Mouse (Mus musculus) lung, postnatal 25 days (tissue): ENCODE results near the gene Gm49387.
A peak's percentile ranks its signal among the peaks of the same experiment; 100 is the strongest.

Experiments used
- DNase-seq: peaks from one replicate; pipeline ENCODE4 v3.0.0; 2022; ENCODE audit warnings: low spot score

The Gm49387 gene

DNA sequence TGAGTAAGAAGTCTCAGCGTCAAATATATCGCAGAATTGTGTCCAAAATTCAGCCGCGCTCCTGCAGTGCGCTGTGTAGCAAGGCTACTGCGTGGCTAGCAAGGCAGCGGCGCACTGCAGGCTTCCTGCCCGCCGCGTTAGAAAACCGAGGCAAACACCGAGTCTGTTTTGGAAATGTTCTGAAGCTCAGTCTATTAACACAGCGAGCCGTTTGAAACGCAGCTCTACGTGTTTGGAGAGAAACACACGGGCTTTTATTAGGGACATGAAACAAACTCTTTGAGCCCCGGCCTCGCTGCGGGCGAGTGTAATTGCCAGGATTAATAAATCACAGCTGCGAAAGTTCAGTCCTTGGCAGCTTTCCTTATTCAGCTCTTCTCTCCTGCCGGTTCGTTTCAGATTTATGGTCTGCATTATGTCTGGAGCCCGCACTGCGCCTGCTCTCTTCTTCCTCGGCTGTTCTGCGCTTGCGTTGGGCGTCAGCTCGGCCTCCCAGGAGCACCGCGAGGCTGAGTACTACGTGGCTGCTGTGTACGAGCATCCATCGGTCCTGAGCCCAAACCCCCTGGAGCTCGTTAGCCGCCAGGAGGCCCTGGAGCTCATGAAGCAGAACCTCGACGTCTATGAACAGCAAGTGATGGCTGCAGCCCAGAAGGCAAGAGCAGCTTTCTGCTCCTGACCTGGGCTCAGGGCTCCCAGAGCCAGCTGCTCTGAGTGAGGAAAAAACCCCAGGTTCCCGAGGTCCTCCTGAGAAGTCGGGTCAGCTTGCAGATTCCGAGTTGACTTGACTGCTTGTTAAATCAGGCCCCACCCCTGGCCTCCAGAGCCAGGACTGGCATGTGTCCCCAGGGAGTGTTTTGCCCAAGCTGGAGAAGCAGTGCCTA lies 21.2 kb upstream of the Gm49387 start:
- DNase-seq = peak; percentile 86

DNA sequence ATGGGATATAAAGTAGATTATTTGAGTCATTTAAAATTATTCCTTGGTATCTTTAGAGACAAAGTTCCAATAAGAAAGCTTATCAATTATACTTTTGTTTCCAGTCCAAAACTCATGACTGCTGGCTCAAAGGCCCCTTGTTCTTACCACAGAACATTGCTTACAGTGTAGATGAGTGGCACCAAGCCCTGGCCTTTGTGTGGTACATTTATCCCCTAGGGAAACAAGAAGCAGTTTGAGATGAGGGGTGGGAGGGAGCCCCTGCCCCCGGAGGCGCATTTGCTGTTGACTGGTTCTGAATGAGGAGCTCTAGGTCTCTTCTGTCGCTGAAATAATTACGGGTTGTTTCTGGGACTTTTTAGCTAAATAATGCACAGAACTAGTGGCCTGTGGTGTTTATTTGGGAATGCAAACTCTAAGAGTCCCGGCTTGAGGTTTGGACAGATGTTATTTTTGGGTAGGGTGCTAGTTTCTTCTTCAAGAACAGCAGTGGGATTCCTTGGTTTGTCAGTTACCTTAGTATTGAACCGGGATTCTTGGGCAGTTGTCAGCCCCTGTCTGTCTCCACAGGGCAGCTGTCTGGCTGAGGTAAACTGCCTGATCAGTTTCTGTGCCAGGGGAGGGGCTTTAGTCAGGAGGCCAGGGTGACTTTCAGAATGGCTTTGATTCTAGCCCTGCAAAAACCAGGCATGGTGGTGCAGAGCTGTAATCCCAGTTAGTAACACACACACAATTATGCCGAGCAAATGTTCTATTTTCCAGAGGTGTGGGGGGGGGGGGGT lies 19.8 kb upstream of the Gm49387 start:
- no peak for DNase-seq

DNA sequence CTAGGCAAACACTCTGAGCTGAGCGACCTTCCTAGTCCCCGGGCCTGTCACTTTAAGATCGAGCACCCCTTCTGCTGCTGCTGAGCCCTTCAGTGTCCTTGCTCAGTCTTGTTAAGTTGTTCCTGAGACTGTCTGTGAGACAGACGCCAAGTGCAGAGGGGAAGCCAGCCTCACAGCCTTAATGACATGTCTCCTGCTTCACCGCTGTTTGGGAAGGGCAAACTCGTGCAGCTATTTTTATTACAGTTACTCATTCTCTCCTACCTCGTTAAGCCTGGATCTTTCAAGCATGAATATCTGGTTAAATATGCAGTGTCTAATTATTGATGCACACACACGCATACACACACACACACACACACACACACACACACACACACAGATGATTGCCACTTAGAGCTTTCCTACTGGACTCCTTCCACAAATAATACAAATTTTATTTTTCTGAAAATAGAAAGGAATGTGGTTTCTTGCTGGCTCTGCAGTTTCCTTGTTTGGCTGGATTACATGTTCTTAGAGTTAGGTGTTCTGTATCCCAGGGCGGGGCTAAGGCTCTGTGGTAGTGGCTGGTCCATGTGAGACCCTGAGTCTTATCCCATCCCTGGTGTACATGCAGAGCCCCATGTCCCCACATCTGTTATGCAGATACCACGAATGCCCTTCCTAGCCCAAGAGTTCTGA lies 19.0 kb upstream of the Gm49387 start:
- no peak for DNase-seq

DNA sequence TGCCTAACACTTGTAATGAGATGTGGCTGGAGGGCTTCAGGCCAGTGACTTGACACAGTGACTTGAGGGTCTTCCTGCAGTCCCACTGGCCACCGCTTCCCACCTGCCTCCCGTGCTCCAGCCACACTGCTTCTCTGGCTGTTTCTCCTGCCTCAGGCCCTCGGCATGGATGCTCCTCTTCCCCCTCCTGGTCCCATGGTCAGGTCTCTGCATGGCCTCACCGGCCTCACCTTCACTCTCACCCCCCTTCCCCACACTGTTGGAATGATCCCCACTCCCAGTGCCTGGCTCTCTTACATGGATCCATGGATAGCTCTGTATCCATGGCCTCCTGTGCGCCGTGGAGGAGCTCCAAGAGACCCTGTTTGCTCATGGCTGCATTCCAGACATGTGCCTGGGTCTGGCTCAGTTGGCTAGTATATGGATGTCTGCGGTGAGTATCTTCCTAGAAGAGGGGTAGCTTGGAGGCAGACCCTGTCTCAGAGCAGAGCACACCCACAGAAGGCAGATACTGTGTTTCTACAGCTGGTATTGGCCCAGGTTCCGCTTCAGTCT lies 17.5 kb upstream of the Gm49387 start:
- DNase-seq = no peak

GRCm38 (mm10) chr14:31656857-31657645 lies 16.4 kb upstream of the Gm49387 start:
- DNase-seq = peak; percentile 73

DNA sequence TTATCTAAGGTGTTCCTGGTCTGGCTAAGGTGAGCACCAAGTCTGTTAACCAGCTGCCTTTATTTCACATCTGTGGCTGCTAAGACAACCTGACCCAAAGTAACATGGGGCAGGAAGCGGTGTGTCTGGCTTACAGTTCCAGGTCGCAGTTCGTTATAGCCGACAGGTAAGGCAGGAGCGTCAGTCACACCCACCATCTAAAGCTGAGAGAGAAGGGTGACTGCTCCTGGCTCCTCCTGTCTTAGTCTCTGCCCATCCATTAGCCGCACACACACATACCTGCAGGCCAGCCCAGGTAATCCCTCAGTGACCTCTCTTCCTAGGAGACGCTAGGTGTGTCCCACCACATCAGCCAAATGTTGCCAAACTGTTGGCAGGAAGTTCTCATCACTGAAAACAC lies 15.7 kb upstream of the Gm49387 start:
- no peak for DNase-seq

- DNase-seq = no peak
These were observed 14.7 kb upstream of the Gm49387 start for GRCm38 (mm10) chr14:31655406-31655805.

DNA sequence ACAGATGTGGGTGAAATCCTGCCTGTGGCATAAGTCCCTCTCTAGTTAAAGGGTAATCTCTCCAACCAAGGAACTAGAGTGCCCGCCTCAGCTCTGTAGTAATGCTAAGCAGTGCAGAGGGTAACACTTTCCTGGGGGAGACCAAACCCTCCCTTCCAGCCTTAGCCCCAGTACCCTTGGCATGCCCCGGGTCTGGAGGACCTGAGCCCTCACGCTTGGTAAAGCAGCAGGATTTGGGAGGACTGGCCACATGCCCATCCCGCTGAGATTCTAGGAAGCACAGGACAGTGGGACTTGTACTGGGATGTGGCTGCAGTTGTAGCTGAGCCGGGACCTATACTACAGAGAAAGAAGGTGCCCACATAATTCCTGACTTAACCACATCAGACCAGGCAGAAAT lies 14.1 kb upstream of the Gm49387 start:
- DNase-seq = no peak

DNA sequence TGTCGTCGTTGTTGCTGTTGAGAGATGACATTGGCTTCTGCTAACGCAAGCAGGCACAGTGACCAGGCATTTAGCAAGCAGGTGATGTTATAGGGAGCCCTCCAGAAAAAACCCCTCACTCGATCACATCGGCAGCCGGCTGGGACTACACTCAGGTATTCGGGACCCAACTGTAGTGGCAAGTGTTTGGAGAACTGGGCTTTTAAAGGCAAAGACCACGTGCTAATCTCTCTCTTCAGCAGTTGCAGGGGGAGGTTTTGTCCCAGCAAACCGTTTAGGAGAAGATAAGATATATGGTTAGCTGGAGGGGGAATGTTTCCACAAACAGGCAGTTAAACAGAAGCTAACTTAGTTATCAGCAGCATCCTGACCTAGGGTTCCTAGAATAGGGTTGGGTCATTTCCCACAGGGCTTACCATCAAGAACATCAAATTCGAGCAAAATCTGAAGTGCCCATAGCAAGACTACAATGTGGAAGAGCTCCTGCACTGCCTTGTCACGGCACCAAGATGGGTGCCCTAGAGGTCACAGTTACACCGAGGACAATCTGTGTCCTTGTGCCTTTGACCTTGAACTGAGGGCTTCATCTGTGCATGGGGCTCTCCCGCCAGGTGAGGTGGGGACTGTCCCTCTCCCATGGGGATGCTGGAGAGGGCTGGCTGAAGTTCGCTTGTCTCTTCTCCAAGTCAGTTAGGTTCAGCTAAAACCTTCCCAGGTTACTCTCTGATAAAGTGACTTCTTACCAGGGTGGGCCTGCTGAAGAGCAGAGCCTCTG lies 12.6 kb upstream of the Gm49387 start:
- no peak for DNase-seq

GRCm38 (mm10) chr14:31652624-31653023 lies 11.9 kb upstream of the Gm49387 start:
- no peak for DNase-seq

- DNase-seq = no peak
These were observed 11.4 kb upstream of the Gm49387 start for GRCm38 (mm10) chr14:31652106-31652505.

- DNase-seq = no peak
These were observed 10.5 kb upstream of the Gm49387 start for GRCm38 (mm10) chr14:31651206-31651605.

GRCm38 (mm10) chr14:31650347-31650746 lies 9.7 kb upstream of the Gm49387 start:
- no peak for DNase-seq

- no peak for DNase-seq
These were observed 7.3 kb upstream of the Gm49387 start for GRCm38 (mm10) chr14:31647991-31648390.

DNA sequence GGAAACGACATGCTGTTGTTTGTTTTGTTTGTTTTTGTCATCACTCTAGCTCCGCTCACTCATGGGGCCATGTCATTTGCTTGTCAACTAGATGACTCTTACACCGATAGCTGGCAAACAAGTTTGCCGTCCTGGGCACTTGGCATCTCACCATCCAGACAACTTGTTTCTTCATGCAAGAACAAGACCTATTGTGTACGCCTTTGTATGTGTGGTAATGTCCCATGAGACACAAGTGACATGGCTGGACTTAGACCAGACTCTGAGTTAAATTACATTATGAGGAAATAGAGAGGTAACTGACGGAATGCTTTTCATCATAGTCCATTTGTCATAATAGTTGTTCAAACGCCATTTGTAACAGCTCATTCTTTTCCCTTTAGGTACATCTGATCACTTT lies 5.2 kb upstream of the Gm49387 start:
- DNase-seq = no peak

GRCm38 (mm10) chr14:31644931-31645547 lies 4.4 kb upstream of the Gm49387 start:
- DNase-seq = no peak

DNA sequence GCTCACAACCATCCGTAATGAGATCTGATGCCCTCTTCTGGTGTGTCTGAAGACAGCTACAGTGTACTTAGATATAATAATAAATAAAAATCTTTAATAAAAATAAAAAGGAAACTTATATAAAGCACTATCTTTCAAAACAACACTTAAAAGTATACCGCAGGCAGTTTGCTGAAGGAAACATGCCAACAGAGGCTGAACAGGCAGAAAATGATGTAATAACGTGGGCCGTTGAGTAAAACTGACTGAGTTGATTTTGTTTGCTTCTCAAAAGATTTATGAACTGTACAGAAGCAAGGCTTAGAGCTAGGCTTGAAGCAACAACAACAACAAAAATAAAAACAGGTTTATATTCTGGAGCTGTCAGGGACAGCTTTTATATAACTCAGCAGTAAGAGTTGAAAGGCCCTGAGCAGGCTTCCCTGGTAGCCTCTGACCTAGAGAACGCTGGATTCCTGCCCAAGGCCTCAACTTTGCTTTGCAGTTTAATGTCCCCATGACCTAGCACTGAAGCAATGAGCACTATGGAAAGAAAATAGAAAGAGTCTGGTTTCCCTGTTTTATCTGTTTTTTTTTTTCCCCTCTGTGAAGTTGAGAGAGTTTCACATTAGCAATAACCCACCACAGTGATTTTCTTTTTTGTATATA lies 3.6 kb upstream of the Gm49387 start:
- no peak for DNase-seq

DNA sequence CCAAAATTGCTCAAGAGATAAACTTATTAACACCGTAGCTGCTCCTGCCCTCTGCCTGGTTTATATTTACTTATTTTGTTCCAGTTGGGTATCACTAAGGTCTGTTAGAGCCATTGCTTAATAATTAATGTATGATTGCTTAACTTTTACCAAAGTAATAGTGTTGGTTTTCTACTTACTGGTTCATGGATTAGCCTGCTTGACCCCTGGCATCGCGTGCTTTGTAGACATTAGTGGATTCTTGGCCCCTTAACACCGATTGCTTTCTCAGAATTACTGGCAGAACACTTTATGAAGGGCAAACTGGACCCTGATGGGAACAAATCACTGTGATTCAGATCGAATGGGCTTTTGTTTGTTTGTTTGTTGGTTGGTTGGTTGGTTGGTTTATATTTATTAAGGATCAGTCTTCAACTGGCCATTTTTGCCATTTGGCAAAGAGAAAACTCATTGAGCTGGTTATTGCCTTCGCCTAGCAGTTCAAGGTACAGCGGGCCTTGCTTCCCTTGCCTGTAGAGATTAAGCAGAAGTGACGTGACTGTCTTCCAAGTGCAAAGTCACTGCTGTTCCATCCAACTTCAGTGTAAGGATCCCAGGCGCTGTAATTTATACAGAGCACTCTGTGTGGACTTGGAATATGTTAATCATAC lies 953 bp upstream of the Gm49387 start:
- DNase-seq = no peak

DNA sequence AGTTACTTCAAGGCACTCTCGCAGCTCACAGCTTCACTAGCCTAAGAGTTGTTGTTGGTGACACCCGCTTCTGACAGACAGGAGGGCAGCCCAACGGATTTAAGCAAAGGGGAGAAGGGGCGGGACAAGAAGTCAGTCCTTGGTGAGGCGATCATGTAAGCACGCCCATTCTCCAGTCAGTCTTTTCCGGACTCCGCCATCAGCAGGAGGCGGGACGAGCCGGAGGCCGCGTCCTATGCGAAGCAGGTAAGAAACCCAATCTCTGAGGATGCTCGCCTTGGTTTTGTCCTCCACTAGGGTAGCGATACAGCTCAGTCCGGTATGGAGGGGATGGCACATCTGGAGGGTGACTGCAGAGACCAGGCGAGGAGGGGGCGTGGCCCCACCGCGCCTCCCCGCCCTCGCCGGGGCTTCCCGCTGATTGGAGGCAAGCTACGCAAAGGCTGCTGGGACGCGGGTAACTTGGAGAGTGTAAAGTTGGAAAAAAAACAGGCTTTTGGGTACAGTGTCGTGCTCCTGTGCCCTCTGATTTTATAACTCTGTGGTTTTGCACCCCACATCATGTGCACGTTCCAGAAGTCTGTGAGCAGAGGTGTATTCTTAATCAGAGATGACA lies 320 bp upstream of the Gm49387 start, which contains the start of the genes Btd and Hacl1:
Gene Btd, plus strand, starts transcription at position 139 of the 616 bp plus-strand sequence.
Gene Hacl1, minus strand, starts transcription at position 397 of the 616 bp plus-strand sequence.
- DNase-seq = peak; percentile 96
